Mouse (Mus musculus): ENCODE measurements around the gene Itga4. TPM values are rescaled to one million over a fixed set of nuclear protein-coding genes. Genes with fewer than 3 reads are reported as not detected.

Itga4 gene
- total and polyA plus RNA-seq, 3 experiments: 22.7 to 97.5 (median 48.9) TPM

DNA sequence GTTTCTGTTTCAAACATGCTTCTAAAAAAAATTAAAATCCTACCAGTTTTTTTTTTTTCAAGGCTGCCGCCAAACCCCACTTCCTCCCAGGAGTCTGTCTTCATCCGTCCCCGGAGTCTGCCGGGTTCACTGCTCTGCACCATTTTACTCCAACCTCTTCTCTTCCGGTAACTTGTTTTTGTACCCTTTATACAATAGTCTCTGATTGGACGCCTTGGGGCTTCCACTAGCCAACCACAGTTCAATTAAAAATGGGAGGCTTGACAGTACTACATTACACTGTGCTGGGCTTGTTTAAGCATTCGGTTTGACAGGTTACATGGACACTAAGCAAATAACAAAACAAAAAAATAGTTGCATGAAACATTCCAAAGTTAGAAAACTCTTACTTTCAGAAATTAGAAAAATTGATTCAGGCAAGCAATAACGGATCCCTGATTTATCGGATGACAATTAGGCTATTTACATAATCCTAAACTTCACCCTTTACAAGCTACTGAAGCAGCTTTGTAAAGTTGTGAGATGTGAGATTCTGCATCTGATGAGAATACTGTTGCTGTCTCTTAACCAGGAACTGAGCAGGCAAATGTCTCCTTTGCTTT is 115.6 kb downstream of the Itga4 start (continued):
- TF ChIP-seq NRF1 (IDR thresholded peaks at IDR 0.05; ENCODE audit: insufficient read depth, low read depth, low read length, poor library complexity, severe bottlenecking) (no peak), UBTF (IDR thresholded peaks at IDR 0.05; ENCODE audit: borderline replicate concordance, insufficient read depth, low read depth, low read length) (no peak)

DNA sequence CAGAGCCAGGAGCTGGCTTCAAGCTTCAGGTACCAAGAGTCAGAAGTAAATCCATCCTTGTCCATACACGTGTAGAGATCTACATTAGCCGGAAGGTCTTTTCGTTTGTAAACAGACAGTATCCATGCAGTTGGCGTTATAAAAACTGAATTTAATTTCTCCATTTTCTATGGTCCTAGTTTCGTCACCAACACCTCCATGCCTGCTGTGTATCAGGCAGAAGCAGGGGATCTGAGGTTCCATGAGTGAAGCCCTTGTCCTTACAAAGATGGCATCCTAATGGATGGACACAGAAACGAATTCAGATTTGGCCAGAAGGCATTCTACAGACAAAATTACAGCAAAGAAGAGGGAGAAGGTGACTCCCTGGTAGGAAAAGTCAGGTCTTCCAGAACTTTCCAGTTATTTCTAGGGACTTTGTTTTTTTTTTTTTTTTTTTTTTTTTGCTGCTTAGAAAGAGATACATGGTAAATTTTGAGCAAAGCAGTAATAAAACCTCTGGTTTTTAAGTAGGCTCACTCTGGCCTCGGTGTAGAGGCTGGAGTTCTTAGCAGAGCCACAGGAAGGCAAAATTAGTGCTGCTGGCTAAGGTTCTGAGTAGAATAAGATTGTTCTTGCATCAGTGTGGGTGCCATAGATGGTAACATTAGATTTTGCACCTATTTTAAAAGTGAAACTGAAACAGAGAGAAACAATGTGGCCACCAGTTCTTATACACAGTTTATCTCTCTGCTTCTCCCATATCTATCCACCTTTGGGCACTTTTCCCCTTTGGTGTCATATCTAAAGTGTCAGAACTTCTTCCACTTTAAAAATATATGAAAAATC is 116.3 kb downstream of the Itga4 start:
- H3K27me3 ChIP-seq (ENCODE audit: control insufficient read depth in 1 of 2, insufficient read depth in 2 of 2, low read length in 2 of 2): peaks cover 0 to 6% of the 10 kb centered on the region in 2 experiments; a peak in 3 of 4 replicates
- TF ChIP-seq MAX (IDR thresholded peaks at IDR 0.05; ENCODE audit: low read length) (0 out of 2 replicates have a peak, but pooled peaks have one; percentile 21), ETS1 (IDR thresholded peaks at IDR 0.05; ENCODE audit: low read depth, low read length) (peak; percentile 74), HCFC1 (IDR thresholded peaks at IDR 0.05; ENCODE audit: low read depth, low read length) (0 out of 2 replicates have a peak, but pooled peaks have one; percentile 34), USF2 (IDR thresholded peaks at IDR 0.05; ENCODE audit: borderline replicate concordance in 1 of 2, insufficient read depth in 1 of 2, low read depth in 1 of 2, low read length in 2 of 2) (no peak), ZNF384 (IDR thresholded peaks at IDR 0.05; ENCODE audit: low read depth, low read length) (peak; percentile 85), MXI1 (IDR thresholded peaks at IDR 0.05; ENCODE audit: low read depth, low read length) (no peak; the same call in none of the 2 replicates), USF1 (IDR thresholded peaks at IDR 0.05; ENCODE audit: low read depth, low read length) (no peak), GATA1 (IDR thresholded peaks at IDR 0.05; ENCODE audit: low read depth, low read length) (peak; percentile 18; the same call in 1 of the 2 replicates), JUND (IDR thresholded peaks at IDR 0.05; ENCODE audit: low read depth, low read length) (no peak), MAFK (IDR thresholded peaks at IDR 0.05; ENCODE audit: borderline replicate concordance, low read depth, low read length) (no peak), POLR2A (IDR thresholded peaks at IDR 0.05; ENCODE audit: control insufficient read depth in 1 of 2, insufficient read depth in 1 of 2, low read depth in 1 of 2, low read length in 2 of 2, poor library complexity in 1 of 2) (no peak), SIN3A (IDR thresholded peaks at IDR 0.05; ENCODE audit: low read length) (peak; percentile 36; the same call in 1 of the 2 replicates), EP300 (IDR thresholded peaks at IDR 0.05; ENCODE audit: low read depth in 1 of 2, low read length in 2 of 2) (peak in 1 of 2 experiments; percentile 32; a peak in 1 of 4 replicates)
- H3K36me3 ChIP-seq (ENCODE audit: control insufficient read depth in 1 of 2, insufficient read depth in 2 of 2, low read length in 2 of 2): peaks cover 0 to 5% of the 10 kb centered on the region in 2 experiments; a peak in 2 of 4 replicates
- peak overlapping the region; percentile 67 for H3K9ac ChIP-seq (ENCODE audit: control insufficient read depth, low read depth, low read length, poor library complexity, severe bottlenecking)
- H3K9me3 ChIP-seq (replicated peaks; ENCODE audit: insufficient read depth, low read length): no peaks in the 10 kb centered on the region
- DNase-seq (ENCODE audit: low read depth, low spot score): peak; percentile 57
- peak overlapping the region; percentile 69 to 82 for H3K4me3 ChIP-seq (ENCODE audit: control insufficient read depth in 1 of 2, insufficient read depth in 1 of 2, low read depth in 2 of 2, low read length in 2 of 2)
- 0 out of 2 replicates have a peak, but pooled peaks cover 1% of the 10 kb centered on the region for H3K79me2 ChIP-seq (ENCODE audit: control insufficient read depth, insufficient read depth, low read length, poor library complexity)
- peaks cover 3 to 4% of the 10 kb centered on the region in 2 experiments; a peak in 3 of 4 replicates for H3K4me1 ChIP-seq (ENCODE audit: control insufficient read depth in 1 of 2, insufficient read depth in 2 of 2, low read length in 2 of 2)
- H3K27ac ChIP-seq (ENCODE audit: control insufficient read depth, low read depth, low read length): peak overlapping the region; percentile 16

Measured in MEL (cell line).